Mouse (Mus musculus): ENCODE measurements around the gene Wdr78.

Gene Wdr78

DNA sequence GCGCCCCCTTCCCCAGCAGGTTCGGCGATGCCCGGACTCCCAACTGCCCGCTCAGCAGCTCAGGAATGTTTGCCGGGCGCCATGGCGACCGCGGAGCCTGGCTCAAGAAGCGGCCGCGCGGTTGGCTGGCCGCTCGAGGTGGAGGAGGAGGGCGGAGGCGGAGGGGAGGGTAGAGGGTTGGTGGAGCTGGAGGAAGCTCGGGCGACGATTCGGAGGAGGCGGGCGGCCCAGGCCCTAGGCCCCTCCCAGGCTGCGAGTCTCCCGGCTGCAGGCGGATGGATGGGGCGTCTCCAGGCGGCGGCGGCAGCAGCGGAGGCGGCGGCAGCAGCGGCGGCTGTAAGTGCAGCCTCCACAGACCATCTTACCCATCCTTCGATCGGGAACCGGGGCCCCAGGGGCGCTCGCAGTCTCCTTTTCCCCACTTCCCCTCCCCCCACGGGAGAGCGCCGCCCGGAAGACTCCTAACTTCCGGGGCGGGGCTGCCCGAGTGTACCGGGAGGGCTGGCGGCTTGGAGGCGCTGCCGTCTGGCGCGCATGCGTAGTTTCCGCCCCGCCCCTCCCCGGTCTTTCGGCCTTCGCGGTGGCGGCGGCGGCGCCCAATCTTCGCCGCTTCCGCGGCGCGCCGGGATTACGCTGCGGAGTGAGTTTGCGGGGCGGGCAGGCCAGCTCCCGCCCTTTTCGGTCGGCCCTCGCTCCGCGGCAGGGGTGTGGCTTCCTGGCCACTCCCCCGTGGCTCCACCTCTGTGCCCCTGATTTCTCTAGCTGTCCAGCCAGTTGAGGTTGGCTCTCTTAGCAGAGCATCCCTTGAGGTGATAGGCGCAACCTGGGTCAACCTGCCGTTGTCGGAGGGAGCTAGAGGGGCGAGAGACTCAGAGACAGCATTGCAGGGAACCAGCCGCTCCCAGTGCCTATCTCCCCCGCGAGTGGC is at the start of gene Wdr78, which contains the start of gene Mier1:
Wdr78 (minus strand) TSS at position 372 of the 928 bp plus-strand sequence.
Mier1 (plus strand) TSS at position 207 of the 928 bp plus-strand sequence.
- DNase-seq (ENCODE audit: extremely low read depth, low read depth, low spot score): no peak

- DNase-seq (ENCODE audit: extremely low read depth, low read depth, low spot score): no peak
Measured at GRCm38 (mm10) chr4:103158781-103159180, 44.4 kb upstream of the Wdr78 start.

- DNase-seq (ENCODE audit: extremely low read depth, low read depth, low spot score): no peak
Measured at GRCm38 (mm10) chr4:103151946-103152345, 37.6 kb upstream of the Wdr78 start.

DNA sequence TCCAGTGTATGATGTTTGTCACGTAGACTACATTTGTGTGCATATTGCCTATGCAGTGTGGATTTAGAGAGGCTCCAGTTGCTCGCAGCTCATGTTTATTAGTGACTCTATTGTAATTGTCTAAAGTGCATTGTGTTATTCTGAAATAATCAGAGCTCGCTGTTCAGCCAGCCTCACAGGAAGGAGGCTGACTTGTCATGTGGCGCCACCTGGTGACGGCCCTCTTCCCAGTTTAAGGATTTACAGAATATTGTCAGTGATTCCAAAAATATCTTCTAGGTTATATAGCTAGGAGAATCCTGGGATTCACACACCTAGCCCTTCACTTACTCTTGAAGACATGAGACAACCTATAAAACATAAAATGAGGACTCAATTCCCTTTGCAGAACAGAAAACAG is 32.0 kb upstream of the Wdr78 start:
- no peak for DNase-seq (ENCODE audit: extremely low read depth, low read depth, low spot score)

- no peak for DNase-seq (ENCODE audit: extremely low read depth, low read depth, low spot score)
Measured at GRCm38 (mm10) chr4:103136946-103137345, 22.6 kb upstream of the Wdr78 start.

- DNase-seq (ENCODE audit: extremely low read depth, low read depth, low spot score): no peak
Measured at GRCm38 (mm10) chr4:103126533-103126932, 12.2 kb upstream of the Wdr78 start.

DNA sequence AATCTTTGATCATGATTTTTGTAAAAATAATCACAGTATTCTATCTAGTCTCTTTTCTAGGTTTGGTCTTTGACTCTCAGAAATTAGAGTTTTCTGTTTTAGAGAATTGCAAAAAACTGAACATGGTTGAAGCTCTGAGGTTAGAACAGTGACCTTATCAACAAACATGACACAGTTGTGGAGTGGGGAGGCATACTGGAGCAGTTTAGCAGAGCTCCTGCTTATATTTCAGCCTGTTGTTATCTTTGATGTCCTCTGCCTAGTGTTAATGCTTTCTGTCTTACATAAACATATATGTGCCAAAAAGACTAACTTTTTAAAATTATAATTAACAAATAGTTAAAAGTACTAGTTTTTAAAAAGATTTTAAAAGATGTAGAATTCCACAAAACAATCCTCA is 9.3 kb upstream of the Wdr78 start:
- no peak for DNase-seq (ENCODE audit: extremely low read depth, low read depth, low spot score)

GRCm38 (mm10) chr4:103123086-103123485 is 8.7 kb upstream of the Wdr78 start:
- no peak for DNase-seq (ENCODE audit: extremely low read depth, low read depth, low spot score)

DNA sequence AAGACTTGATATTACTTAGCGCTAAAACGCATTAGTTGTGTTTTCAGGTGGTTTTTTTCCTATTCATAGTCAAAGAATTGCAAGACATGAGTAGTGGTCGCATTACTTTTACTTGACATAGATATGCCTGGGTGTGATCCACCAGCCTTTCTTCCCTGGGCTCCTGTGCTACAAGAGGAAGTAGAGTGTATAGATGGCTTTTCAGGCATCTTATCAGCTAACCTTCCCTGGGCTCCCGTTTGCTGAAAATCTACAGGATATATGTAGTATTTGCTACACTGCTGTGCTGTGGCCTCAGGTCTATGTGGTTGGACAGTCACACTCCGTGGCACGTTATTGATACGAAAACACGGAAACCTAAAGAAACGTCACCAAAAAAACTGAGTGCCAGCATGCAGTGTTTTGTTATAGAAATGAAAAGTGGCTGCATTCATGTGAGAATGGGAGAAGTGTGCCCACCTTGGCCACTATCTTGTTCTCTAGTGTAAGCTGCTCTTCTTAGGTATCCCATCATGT is 6.6 kb upstream of the Wdr78 start:
- DNase-seq (ENCODE audit: extremely low read depth, low read depth, low spot score): no peak

DNA sequence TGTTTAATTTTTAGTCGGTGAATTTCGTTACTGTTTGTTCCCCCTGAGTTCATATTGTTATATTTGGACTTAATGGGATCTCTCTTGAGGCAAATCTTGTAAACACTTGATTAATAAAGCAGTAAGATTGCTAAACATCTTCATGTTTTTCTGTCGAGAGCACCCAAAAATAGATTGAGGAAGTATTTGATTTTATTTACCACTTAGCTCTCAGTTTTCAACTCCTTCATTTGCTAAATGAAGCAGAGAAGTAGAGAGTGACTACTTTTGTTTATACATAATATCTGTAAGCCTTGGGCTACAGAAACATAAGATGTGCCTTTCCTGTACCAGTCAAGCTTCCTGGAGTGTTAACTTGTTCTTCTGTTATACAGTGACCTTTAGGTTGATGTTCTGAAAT is 6.0 kb upstream of the Wdr78 start:
- DNase-seq (ENCODE audit: extremely low read depth, low read depth, low spot score): no peak

DNA sequence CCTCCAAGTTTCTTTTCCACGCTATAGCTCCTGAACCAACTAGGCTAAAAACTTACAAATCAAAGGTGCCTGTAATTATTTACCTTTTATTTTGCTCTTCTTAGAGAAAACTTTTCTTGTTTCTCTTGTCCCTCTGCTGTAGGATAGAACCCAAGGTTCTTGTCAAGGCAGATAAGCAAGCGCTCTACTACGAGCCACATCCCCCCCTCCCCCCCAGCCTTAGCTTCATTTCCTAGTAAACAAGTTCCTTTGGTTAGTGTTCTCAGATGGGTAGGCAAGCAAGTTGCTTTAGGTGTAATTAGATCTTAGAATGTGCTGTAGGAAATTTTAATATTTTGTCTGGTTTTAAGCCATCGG is 5.7 kb upstream of the Wdr78 start:
- no peak for DNase-seq (ENCODE audit: extremely low read depth, low read depth, low spot score)

GRCm38 (mm10) chr4:103119229-103120027 is 5.1 kb upstream of the Wdr78 start:
- DNase-seq (ENCODE audit: extremely low read depth, low read depth, low spot score): no peak

- DNase-seq (ENCODE audit: extremely low read depth, low read depth, low spot score): no peak
Measured at GRCm38 (mm10) chr4:103118888-103119228, 4.5 kb upstream of the Wdr78 start.

DNA sequence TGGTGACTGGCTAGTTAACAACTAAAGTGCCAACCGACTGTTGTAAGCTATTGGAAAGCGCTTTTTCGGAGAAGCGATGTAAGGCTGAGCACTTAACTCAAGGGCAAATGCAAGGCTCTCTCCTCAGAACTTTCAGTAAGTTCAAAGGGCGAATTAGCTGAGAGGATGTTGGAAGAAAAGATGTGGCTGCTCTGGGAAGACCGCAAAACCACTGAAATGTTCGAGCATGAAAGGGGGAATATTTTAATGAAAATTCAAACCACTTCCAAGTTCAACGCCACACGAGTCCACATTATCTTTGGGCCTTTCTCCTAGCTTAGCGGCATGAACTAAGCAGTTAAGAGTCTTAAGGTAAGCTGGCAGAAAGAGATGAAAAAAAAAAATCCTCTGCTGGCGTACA is 953 bp downstream of the Wdr78 start:
- DNase-seq (ENCODE audit: extremely low read depth, low read depth, low spot score): no peak

- DNase-seq (ENCODE audit: extremely low read depth, low read depth, low spot score): no peak
Measured at GRCm38 (mm10) chr4:103112651-103113050, 1.7 kb downstream of the Wdr78 start.

DNA sequence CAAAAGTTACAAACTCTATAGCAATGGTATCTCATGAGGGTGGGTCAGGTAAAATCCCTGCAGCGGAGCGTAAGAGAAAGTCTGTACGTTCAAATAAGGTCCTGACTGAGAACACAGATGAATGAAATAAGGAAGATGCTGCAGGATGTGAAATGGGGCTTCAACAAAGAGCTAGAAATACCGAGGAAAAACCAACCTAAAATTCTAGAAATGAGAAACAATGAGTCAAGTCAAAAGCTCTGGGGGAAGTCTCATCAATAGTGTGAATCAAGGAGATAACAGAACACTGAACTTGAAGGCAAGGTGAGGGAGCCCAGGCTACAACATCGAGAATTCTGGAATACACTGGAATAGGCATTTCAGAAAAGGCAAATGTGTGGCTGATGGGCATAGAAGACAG is 15.8 kb downstream of the Wdr78 start:
- DNase-seq (ENCODE audit: extremely low read depth, low read depth, low spot score): no peak

DNA sequence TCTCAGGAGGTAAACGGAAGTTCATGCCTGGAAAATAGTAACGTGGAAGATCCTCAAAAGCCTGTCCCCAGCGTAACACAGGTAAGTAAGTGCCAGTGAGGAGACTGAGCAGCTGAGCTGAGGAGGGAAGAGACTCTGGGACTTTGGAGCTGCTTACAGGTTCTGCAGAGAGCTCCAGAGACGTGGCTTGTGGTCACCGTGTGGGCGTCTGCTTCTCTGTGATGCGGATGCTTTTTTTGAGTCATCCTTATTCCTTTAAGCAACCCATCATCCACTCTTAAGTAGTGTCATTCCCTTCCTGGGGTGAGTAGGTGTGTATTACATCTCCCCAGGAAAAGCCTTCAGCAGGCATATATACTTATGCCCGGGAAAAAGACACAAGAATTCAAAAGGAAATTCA is 18.4 kb downstream of the Wdr78 start:
- no peak for DNase-seq (ENCODE audit: extremely low read depth, low read depth, low spot score)

- DNase-seq (ENCODE audit: extremely low read depth, low read depth, low spot score): no peak
Measured at GRCm38 (mm10) chr4:103085237-103085636, 29.1 kb downstream of the Wdr78 start.

- no peak for DNase-seq (ENCODE audit: extremely low read depth, low read depth, low spot score)
Measured at GRCm38 (mm10) chr4:103070631-103071030, 43.7 kb downstream of the Wdr78 start.

GRCm38 (mm10) chr4:103067906-103068655 is 46.3 kb downstream of the Wdr78 start:
- no peak for DNase-seq (ENCODE audit: extremely low read depth, low read depth, low spot score)

GRCm38 (mm10) chr4:103064976-103065375 is 49.4 kb downstream of the Wdr78 start:
- no peak for DNase-seq (ENCODE audit: extremely low read depth, low read depth, low spot score)
